Mouse (Mus musculus): ENCODE measurements around the gene Acin1. TPM values are rescaled to one million over a fixed set of nuclear protein-coding genes. Genes with fewer than 3 reads are reported as not detected.

Acin1 gene
- total and polyA plus RNA-seq, 2 experiments = 39.7 to 49.1 TPM

GRCm38 (mm10) chr14:54682396-54682795, 4.3 kb downstream of the Acin1 start:
- TF ChIP-seq CTCF (IDR thresholded peaks at IDR 0.05; ENCODE audit: low read depth, low read length) (no peak), POLR2A (IDR thresholded peaks at IDR 0.05; ENCODE audit: extremely low read depth, insufficient read depth, low read length) (no peak)
- DNase-seq (ENCODE audit: extremely low read depth, low read depth, low spot score) = no peak
- Histone ChIP-seq H3K9ac (ENCODE audit: low read depth, low read length) (no peak overlapping the region), H3K27ac (replicated peaks; ENCODE audit: insufficient read depth, low read depth, low read length) (no peak overlapping the region), H3K79me2 (ENCODE audit: control insufficient read depth, insufficient read depth, low read length) (peaks cover 20% of the 10 kb centered on the region; the same call in 1 of the 2 replicates), H3K27me3 (ENCODE audit: control insufficient read depth, insufficient read depth, low read length) (no peaks in the 10 kb centered on the region), H3K4me1 (ENCODE audit: control insufficient read depth, insufficient read depth, low read length) (peaks cover 6% of the 10 kb centered on the region), H3K36me3 (ENCODE audit: control insufficient read depth, insufficient read depth, low read length) (peaks cover 23% of the 10 kb centered on the region), H3K4me3 (ENCODE audit: insufficient read depth, low read depth, low read length) (no peak overlapping the region)
- WGBS = 76% methylated on average over 3 of the region's 3 CpGs

- Histone ChIP-seq H3K27ac (replicated peaks; ENCODE audit: insufficient read depth, low read depth, low read length) (no peak overlapping the region; the same call in 1 of the 2 replicates), H3K4me3 (ENCODE audit: insufficient read depth, low read depth, low read length) (no peak overlapping the region), H3K27me3 (ENCODE audit: control insufficient read depth, insufficient read depth, low read length) (no peaks in the 10 kb centered on the region), H3K9ac (ENCODE audit: low read depth, low read length) (no peak overlapping the region), H3K36me3 (ENCODE audit: control insufficient read depth, insufficient read depth, low read length) (peaks cover 40% of the 10 kb centered on the region), H3K4me1 (ENCODE audit: control insufficient read depth, insufficient read depth, low read length) (peaks cover 6% of the 10 kb centered on the region), H3K79me2 (ENCODE audit: control insufficient read depth, insufficient read depth, low read length) (peaks cover 12% of the 10 kb centered on the region; the same call in 1 of the 2 replicates)
- TF ChIP-seq POLR2A (IDR thresholded peaks at IDR 0.05; ENCODE audit: extremely low read depth, insufficient read depth, low read length) (no peak), CTCF (IDR thresholded peaks at IDR 0.05; ENCODE audit: low read depth, low read length) (no peak)
- 28% methylated on average over 16 of the region's 16 CpGs for WGBS
- DNase-seq (ENCODE audit: extremely low read depth, low read depth, low spot score) = peak; percentile 64
Measured at GRCm38 (mm10) chr14:54678657-54679304, 8.0 kb downstream of the Acin1 start.

GRCm38 (mm10) chr14:54676290-54676689, 10.4 kb downstream of the Acin1 start:
- 86% methylated on average over 5 of the region's 5 CpGs for WGBS
- no peaks in the 10 kb centered on the region for H3K27me3 ChIP-seq (ENCODE audit: control insufficient read depth, insufficient read depth, low read length)
- no peak for TF ChIP-seq POLR2A (IDR thresholded peaks at IDR 0.05; ENCODE audit: extremely low read depth, insufficient read depth, low read length)
- TF ChIP-seq CTCF (IDR thresholded peaks at IDR 0.05; ENCODE audit: low read depth, low read length) = no peak
- H3K27ac ChIP-seq (replicated peaks; ENCODE audit: insufficient read depth, low read depth, low read length) = no peak overlapping the region
- no peak overlapping the region for H3K4me3 ChIP-seq (ENCODE audit: insufficient read depth, low read depth, low read length)
- peaks cover 5% of the 10 kb centered on the region; the same call in 1 of the 2 replicates for H3K79me2 ChIP-seq (ENCODE audit: control insufficient read depth, insufficient read depth, low read length)
- peaks cover 2% of the 10 kb centered on the region; the same call in 1 of the 2 replicates for H3K4me1 ChIP-seq (ENCODE audit: control insufficient read depth, insufficient read depth, low read length)
- no peak for DNase-seq (ENCODE audit: extremely low read depth, low read depth, low spot score)
- H3K9ac ChIP-seq (ENCODE audit: low read depth, low read length) = no peak overlapping the region
- H3K36me3 ChIP-seq (ENCODE audit: control insufficient read depth, insufficient read depth, low read length) = peaks cover 41% of the 10 kb centered on the region

GRCm38 (mm10) chr14:54674317-54674716, 12.4 kb downstream of the Acin1 start:
- 0 out of 2 replicates have a peak, but pooled peaks cover 4% of the 10 kb centered on the region for H3K79me2 ChIP-seq (ENCODE audit: control insufficient read depth, insufficient read depth, low read length)
- no peak overlapping the region for H3K4me3 ChIP-seq (ENCODE audit: insufficient read depth, low read depth, low read length)
- 0 out of 2 replicates have a peak, but pooled peaks cover 2% of the 10 kb centered on the region for H3K4me1 ChIP-seq (ENCODE audit: control insufficient read depth, insufficient read depth, low read length)
- TF ChIP-seq CTCF (IDR thresholded peaks at IDR 0.05; ENCODE audit: low read depth, low read length) (no peak), POLR2A (IDR thresholded peaks at IDR 0.05; ENCODE audit: extremely low read depth, insufficient read depth, low read length) (no peak)
- peaks cover 41% of the 10 kb centered on the region for H3K36me3 ChIP-seq (ENCODE audit: control insufficient read depth, insufficient read depth, low read length)
- 63% methylated on average over 2 of the region's 2 CpGs for WGBS
- H3K27ac ChIP-seq (replicated peaks; ENCODE audit: insufficient read depth, low read depth, low read length) = no peak overlapping the region
- no peak overlapping the region for H3K9ac ChIP-seq (ENCODE audit: low read depth, low read length)
- no peaks in the 10 kb centered on the region for H3K27me3 ChIP-seq (ENCODE audit: control insufficient read depth, insufficient read depth, low read length)
- no peak for DNase-seq (ENCODE audit: extremely low read depth, low read depth, low spot score)

- Histone ChIP-seq H3K4me1 (ENCODE audit: control insufficient read depth, insufficient read depth, low read length) (no peaks in the 10 kb centered on the region), H3K9ac (ENCODE audit: low read depth, low read length) (no peak overlapping the region), H3K4me3 (ENCODE audit: insufficient read depth, low read depth, low read length) (no peak overlapping the region), H3K27ac (replicated peaks; ENCODE audit: insufficient read depth, low read depth, low read length) (no peak overlapping the region), H3K79me2 (ENCODE audit: control insufficient read depth, insufficient read depth, low read length) (peaks cover 4% of the 10 kb centered on the region; the same call in 1 of the 2 replicates), H3K27me3 (ENCODE audit: control insufficient read depth, insufficient read depth, low read length) (no peaks in the 10 kb centered on the region), H3K36me3 (ENCODE audit: control insufficient read depth, insufficient read depth, low read length) (peaks cover 46% of the 10 kb centered on the region)
- peak; percentile 72 for TF ChIP-seq CTCF (IDR thresholded peaks at IDR 0.05; ENCODE audit: low read depth, low read length)
- TF ChIP-seq POLR2A (IDR thresholded peaks at IDR 0.05; ENCODE audit: extremely low read depth, insufficient read depth, low read length) = no peak
- DNase-seq (ENCODE audit: extremely low read depth, low read depth, low spot score) = peak; percentile 79
- WGBS = 53% methylated on average over 4 of the region's 4 CpGs
Measured at GRCm38 (mm10) chr14:54669381-54669780, 17.4 kb downstream of the Acin1 start.
